ENCODE assay signal across 17 mouse cellular contexts in the genomic region with DNA sequence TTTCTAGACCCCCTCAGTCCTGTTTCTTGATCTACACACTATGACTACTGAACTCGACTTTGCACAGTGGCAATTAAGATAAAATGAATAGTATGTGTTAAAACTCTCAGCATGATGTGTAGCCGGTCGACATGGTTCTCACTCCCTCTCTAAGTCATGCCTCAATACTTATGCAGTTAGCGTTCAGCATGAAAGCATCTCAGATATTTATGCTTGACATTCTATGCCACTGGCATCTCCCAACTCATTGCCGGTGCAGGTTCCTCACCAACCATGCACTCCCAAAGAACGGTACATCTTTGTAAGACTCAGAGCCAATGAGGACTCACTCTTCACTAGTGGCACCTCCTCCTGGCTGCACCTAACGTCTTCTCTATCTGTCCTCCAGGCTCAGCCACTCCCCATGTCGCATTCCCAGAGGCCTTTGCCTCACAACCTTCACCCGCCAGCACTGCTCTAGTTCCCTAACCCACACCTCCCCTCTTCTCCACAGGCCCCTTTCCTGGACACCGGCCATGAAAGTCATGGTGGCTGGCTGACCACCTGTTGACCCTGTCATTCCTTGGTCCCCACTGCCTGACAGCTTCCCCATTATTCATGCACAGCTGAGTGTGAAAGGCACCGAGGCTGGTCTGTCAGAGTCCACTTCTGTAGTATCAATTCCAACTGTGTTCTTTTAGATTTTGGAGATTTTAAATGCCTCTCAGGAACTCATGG.
DNase-seq lines count a peak whose midpoint lies in the region; ATAC-seq and TF ChIP-seq lines count a peak whose summit lies in the region.
"Had no signal": no experiment of that assay in that cellular context is flagged by ENCODE, and none has a peak within 500 bp of the region (broad histone marks: within the 10 kb centered on the region; RNA-seq: fewer than 3 reads in every experiment).

No protein-coding gene starts in this region.

- no peak for ATAC-seq in lung, postnatal 0 days
- ATAC-seq: intestine, embryonic 16.5 days; midbrain, embryonic 13.5 days had no signal

- TF ChIP-seq EP300 in lung, postnatal 0 days (IDR thresholded peaks at IDR 0.05) = peak; percentile 28; the same call in 1 of the 2 replicates

- no peak overlapping the region for H3K27ac ChIP-seq in lung, postnatal 0 days (ENCODE audit: low read length)
- H3K27ac ChIP-seq in kidney, adult 2 months (ENCODE audit: insufficient read depth, low read depth, low read length) = peak overlapping the region; percentile 56; the same call in 1 of the 2 replicates
- H3K27ac ChIP-seq: embryonic facial prominence, embryonic 15.5 days; forebrain, embryonic 12.5 days; hindbrain, embryonic 14.5 days; liver, embryonic 13.5 days; midbrain, embryonic 13.5 days had no signal

- TF ChIP-seq POLR2A in lung, adult 2 months (IDR thresholded peaks at IDR 0.05; ENCODE audit: borderline replicate concordance, extremely low read depth, low read depth, low read length) = no peak
- TF ChIP-seq POLR2A in kidney, adult 2 months (IDR thresholded peaks at IDR 0.05; ENCODE audit: low read depth, low read length) = no peak

- peaks cover 3% of the 10 kb centered on the region; the same call in 1 of the 2 replicates for H3K4me1 ChIP-seq in lung, postnatal 0 days (ENCODE audit: insufficient read depth, low read depth, low read length)
- H3K4me1 ChIP-seq in lung, adult 2 months (ENCODE audit: control insufficient read depth, insufficient read depth, low read length) = peaks cover 5% of the 10 kb centered on the region
- no peaks in the 10 kb centered on the region; the same call in 1 of the 2 replicates for H3K4me1 ChIP-seq in kidney, adult 2 months (ENCODE audit: control insufficient read depth, insufficient read depth, low read length)
- H3K4me1 ChIP-seq: forebrain, embryonic 12.5 days; liver, embryonic 13.5 days had no signal

- H3K4me3 ChIP-seq in lung, postnatal 0 days (ENCODE audit: low read depth, low read length) = no peak overlapping the region
- H3K4me3 ChIP-seq in lung, adult 2 months (replicated peaks; ENCODE audit: extremely low read depth, low read depth, low read length) = no peak overlapping the region
- no peak overlapping the region for H3K4me3 ChIP-seq in kidney, adult 2 months (ENCODE audit: insufficient read depth, low read depth, low read length)
- H3K4me3 ChIP-seq: embryonic facial prominence, embryonic 15.5 days; forebrain, embryonic 12.5 days; liver, embryonic 13.5 days; midbrain, embryonic 13.5 days had no signal

- H3K9me3 ChIP-seq in lung, postnatal 0 days (ENCODE audit: low read length) = no peaks in the 10 kb centered on the region
- H3K9me3 ChIP-seq: embryonic facial prominence, embryonic 15.5 days; forebrain, embryonic 12.5 days; midbrain, embryonic 13.5 days had no signal

- no peak for DNase-seq in lung, postnatal 0 days (ENCODE audit: low spot score)
- no peak for DNase-seq in lung, adult 2 months
- DNase-seq in kidney, adult 2 months = peak; percentile 65
- peak; percentile 71 for DNase-seq in kidney, postnatal 14 days
- DNase-seq in thymus, adult 18-20 months = no peak
- DNase-seq in thymus, postnatal 25 days = no peak
- DNase-seq in left cerebral cortex, adult 8-10 months (ENCODE audit: low spot score in 2 of 2) = no peak
- DNase-seq: cerebellum, adult 11 months; heart, postnatal 10 days; liver, embryonic 13.5 days; right cerebral cortex, postnatal 25 days had no signal

- H3K9ac ChIP-seq in lung, postnatal 0 days (replicated peaks; ENCODE audit: low read depth) = no peak overlapping the region
- H3K9ac ChIP-seq: embryonic facial prominence, embryonic 15.5 days; forebrain, embryonic 12.5 days; hindbrain, embryonic 14.5 days; liver, embryonic 13.5 days; midbrain, embryonic 13.5 days had no signal

- no peak for TF ChIP-seq CTCF in lung, postnatal 0 days (IDR thresholded peaks at IDR 0.05)
- no peak for TF ChIP-seq CTCF in lung, adult 2 months (IDR thresholded peaks at IDR 0.05; ENCODE audit: insufficient read depth, low read length)
- TF ChIP-seq CTCF in kidney, adult 2 months (conservative IDR thresholded peaks at IDR 0.05; ENCODE audit: insufficient read depth, insufficient read length, low read depth, low read length) = no peak

- H3K36me3 ChIP-seq in lung, postnatal 0 days (ENCODE audit: insufficient read depth, low read length) = no peaks in the 10 kb centered on the region
- no peaks in the 10 kb centered on the region for H3K36me3 ChIP-seq in kidney, adult 2 months (ENCODE audit: control insufficient read depth, insufficient read depth, low read length)
- H3K36me3 ChIP-seq: forebrain, embryonic 12.5 days; liver, embryonic 13.5 days; midbrain, embryonic 13.5 days had no signal

- 68% methylated on average over 11 of the region's 11 CpGs for WGBS in lung, postnatal 0 days
- 79% methylated on average over 11 of the region's 11 CpGs for WGBS in lung, adult 2 months
- WGBS in kidney, adult 2 months = 37% methylated on average over 11 of the region's 11 CpGs

- no peaks in the 10 kb centered on the region for H3K27me3 ChIP-seq in lung, postnatal 0 days (replicated peaks; ENCODE audit: insufficient read depth, low read length)
- H3K27me3 ChIP-seq in kidney, adult 2 months (replicated peaks; ENCODE audit: control insufficient read depth, insufficient read depth, low read length) = no peaks in the 10 kb centered on the region
- H3K27me3 ChIP-seq: CH12.LX; embryonic facial prominence, embryonic 15.5 days; forebrain, embryonic 12.5 days; liver, embryonic 13.5 days; midbrain, embryonic 13.5 days had no signal

- no peak overlapping the region for H3K4me2 ChIP-seq in lung, postnatal 0 days (replicated peaks; ENCODE audit: low read depth, low read length)
- H3K4me2 ChIP-seq: embryonic facial prominence, embryonic 15.5 days; forebrain, embryonic 12.5 days; hindbrain, embryonic 14.5 days; liver, embryonic 13.5 days; midbrain, embryonic 13.5 days had no signal

Comparison
In these comparisons a context has a peak if more than half of its experiments do, and no peak if none do; other contexts are left out.
1. DNase-seq: peak in kidney, adult 2 months (single experiment) and kidney, postnatal 14 days (single experiment); none in lung, postnatal 0 days (single experiment), lung, adult 2 months (single experiment), thymus, adult 18-20 months (0 of 2), thymus, postnatal 25 days (single experiment) and left cerebral cortex, adult 8-10 months (0 of 2).